8 mouse cellular contexts compared by ENCODE assay signal in genomic region chr4:135128841-135129520, GRCm38 (mm10). TPM values are rescaled to one million over a fixed set of nuclear protein-coding genes. Genes with fewer than 3 reads are reported as not detected.
A peak's percentile ranks its signal among the peaks of the same experiment; 100 is the strongest.
DNase-seq lines count a peak whose midpoint lies in the region; ATAC-seq and TF ChIP-seq lines count a peak whose summit lies in the region.

No protein-coding gene starts in this region.

- ATAC-seq in embryonic facial prominence, embryonic 11.5 days (replicated peaks; ENCODE audit: insufficient number of reproducible peaks, low FRiP score, low TSS enrichment, low read depth): no peak
- ATAC-seq in intestine, embryonic 14.5 days (replicated peaks; ENCODE audit: low FRiP score, low TSS enrichment, low read depth): no peak
- ATAC-seq in midbrain, embryonic 11.5 days (ENCODE audit: low FRiP score): peak; percentile 46; the same call in 1 of the 2 replicates

- DNase-seq in spleen, adult 2 months (ENCODE audit: low read depth in 1 of 2, low spot score in 2 of 2): peak in 1 of 2 experiments; percentile 43
- DNase-seq in spleen, adult 12 weeks (ENCODE audit: low spot score): no peak
- peak; percentile 61 for DNase-seq in embryonic facial prominence, embryonic 11.5 days (ENCODE audit: low spot score)
- DNase-seq in intestine, embryonic 14.5 days (ENCODE audit: low spot score): no peak
- DNase-seq in midbrain, embryonic 11.5 days (ENCODE audit: low spot score, missing footprints): peak; percentile 91
- peak; percentile 71 for DNase-seq in thymus, postnatal 14 days
- no peak for DNase-seq in gastrocnemius, adult 2 months
- DNase-seq in adrenal gland, adult 8-10 months: no peak

- no peak overlapping the region for H3K27ac ChIP-seq in spleen, adult 2 months (ENCODE audit: insufficient read depth, low read length)
- H3K27ac ChIP-seq in embryonic facial prominence, embryonic 11.5 days (replicated peaks; ENCODE audit: low read depth, low read length): no peak overlapping the region
- no peak overlapping the region for H3K27ac ChIP-seq in intestine, embryonic 14.5 days (ENCODE audit: low read depth)
- no peak overlapping the region for H3K27ac ChIP-seq in midbrain, embryonic 11.5 days (ENCODE audit: low read depth, low read length)
- no peak overlapping the region for H3K27ac ChIP-seq in gastrocnemius, adult 2 months

- intact Hi-C loops in gastrocnemius, adult 2 months (cut with DNase I): no loop called here

- no peak for TF ChIP-seq CTCF in spleen, adult 2 months (IDR thresholded peaks at IDR 0.05; ENCODE audit: extremely low read depth, insufficient read depth, insufficient read length, insufficient replicate concordance)
- no peak for TF ChIP-seq CTCF in gastrocnemius, adult 2 months (IDR thresholded peaks at IDR 0.05)

- peak overlapping the region; percentile 32 for H3K4me2 ChIP-seq in embryonic facial prominence, embryonic 11.5 days (ENCODE audit: low read depth, low read length)
- H3K4me2 ChIP-seq in intestine, embryonic 14.5 days (ENCODE audit: low read length): peak overlapping the region; percentile 41
- H3K4me2 ChIP-seq in midbrain, embryonic 11.5 days: peak overlapping the region; percentile 50

- H3K27me3 ChIP-seq in spleen, adult 2 months (ENCODE audit: control insufficient read depth, insufficient read depth, low read length): no peaks in the 10 kb centered on the region
- no peaks in the 10 kb centered on the region for H3K27me3 ChIP-seq in embryonic facial prominence, embryonic 11.5 days (ENCODE audit: control insufficient read depth, insufficient read depth, low read length)
- 0 out of 2 replicates have a peak, but pooled peaks cover 4% of the 10 kb centered on the region for H3K27me3 ChIP-seq in intestine, embryonic 14.5 days (replicated peaks; ENCODE audit: control insufficient read depth, insufficient read depth, low read length)
- H3K27me3 ChIP-seq in midbrain, embryonic 11.5 days (ENCODE audit: control insufficient read depth, insufficient read depth, low read length): peaks cover 4% of the 10 kb centered on the region

- no peak for TF ChIP-seq POLR2A in spleen, adult 2 months (IDR thresholded peaks at IDR 0.05; ENCODE audit: low read depth, low read length)

- peak overlapping the region; percentile 29 for H3K9ac ChIP-seq in embryonic facial prominence, embryonic 11.5 days (replicated peaks; ENCODE audit: low read length)
- no peak overlapping the region for H3K9ac ChIP-seq in intestine, embryonic 14.5 days (ENCODE audit: low read length)
- H3K9ac ChIP-seq in midbrain, embryonic 11.5 days (ENCODE audit: low read length): peak overlapping the region; percentile 44; the same call in 1 of the 2 replicates

- 7% methylated on average over 22 of the region's 22 CpGs for WGBS in spleen, adult 2 months
- WGBS in embryonic facial prominence, embryonic 11.5 days: 19% methylated on average over 22 of the region's 22 CpGs
- 15% methylated on average over 22 of the region's 22 CpGs for WGBS in intestine, embryonic 14.5 days
- 29% methylated on average over 22 of the region's 22 CpGs for WGBS in midbrain, embryonic 11.5 days

- H3K9me3 ChIP-seq in embryonic facial prominence, embryonic 11.5 days (replicated peaks; ENCODE audit: control insufficient read depth, low read length): no peaks in the 10 kb centered on the region
- no peaks in the 10 kb centered on the region for H3K9me3 ChIP-seq in intestine, embryonic 14.5 days (ENCODE audit: control insufficient read depth, low read length)
- H3K9me3 ChIP-seq in midbrain, embryonic 11.5 days (ENCODE audit: control insufficient read depth, low read length): no peaks in the 10 kb centered on the region

- peak overlapping the region; percentile 26; the same call in 1 of the 2 replicates for H3K4me3 ChIP-seq in spleen, adult 2 months (ENCODE audit: extremely low read depth, insufficient read depth, insufficient read length)
- peak overlapping the region; percentile 17; the same call in 1 of the 2 replicates for H3K4me3 ChIP-seq in embryonic facial prominence, embryonic 11.5 days (ENCODE audit: low read depth, low read length)
- peak overlapping the region; percentile 2; the same call in 1 of the 2 replicates for H3K4me3 ChIP-seq in intestine, embryonic 14.5 days (ENCODE audit: low read depth, low read length)
- H3K4me3 ChIP-seq in midbrain, embryonic 11.5 days (ENCODE audit: low read depth, low read length): peak overlapping the region; percentile 21; the same call in 1 of the 2 replicates
- H3K4me3 ChIP-seq in gastrocnemius, adult 2 months: no peak overlapping the region

- H3K4me1 ChIP-seq in spleen, adult 2 months (ENCODE audit: control insufficient read depth, insufficient read depth, insufficient read length): peaks cover 12% of the 10 kb centered on the region; the same call in 1 of the 2 replicates
- H3K4me1 ChIP-seq in embryonic facial prominence, embryonic 11.5 days (ENCODE audit: control insufficient read depth, insufficient read depth, low read length): no peaks in the 10 kb centered on the region
- H3K4me1 ChIP-seq in intestine, embryonic 14.5 days (replicated peaks; ENCODE audit: control insufficient read depth, insufficient read depth, low read length): peaks cover 4% of the 10 kb centered on the region; the same call in 1 of the 2 replicates
- 0 out of 2 replicates have a peak, but pooled peaks cover 2% of the 10 kb centered on the region for H3K4me1 ChIP-seq in midbrain, embryonic 11.5 days (ENCODE audit: control insufficient read depth, insufficient read depth, low read length)

- H3K36me3 ChIP-seq in spleen, adult 2 months (ENCODE audit: control insufficient read depth, insufficient read depth, low read length): no peaks in the 10 kb centered on the region
- H3K36me3 ChIP-seq in embryonic facial prominence, embryonic 11.5 days (replicated peaks; ENCODE audit: control insufficient read depth, insufficient read depth, low read depth, low read length): no peaks in the 10 kb centered on the region
- no peaks in the 10 kb centered on the region for H3K36me3 ChIP-seq in intestine, embryonic 14.5 days (ENCODE audit: control insufficient read depth, insufficient read depth, low read length)
- H3K36me3 ChIP-seq in midbrain, embryonic 11.5 days (ENCODE audit: control insufficient read depth, insufficient read depth, low read length): no peaks in the 10 kb centered on the region

RNA-seq across cellular contexts. Expression of gene Runx3, which starts 8.5 kb away (rescaled TPM):
- 33.7 and 38.5 TPM in 2 replicates for polyA plus RNA-seq in spleen, adult 2 months (2012; rRNA removed)
- polyA plus RNA-seq in embryonic facial prominence, embryonic 11.5 days (2014; fragmentation: Nextera tagmentation; extraction: Ambion mirVana): 0.48 and 0.86 TPM in 2 replicates
- polyA plus RNA-seq in intestine, embryonic 14.5 days (2014; fragmentation: Nextera tagmentation; extraction: Ambion mirVana): 0.19 and 0.20 TPM in 2 replicates
- polyA plus RNA-seq in midbrain, embryonic 11.5 days (2014; fragmentation: Nextera tagmentation; extraction: Ambion mirVana): 0.08 TPM in 1 of 2 replicates, not detected in the other
- under 1 TPM in 1 of 2 experiments, not detected in 1; 0.17 TPM for total RNA-seq in gastrocnemius, adult 2 months (2021)
- 1 to 10 TPM in 3 of 4 experiments, under 1 TPM in 1; 0.96 to 3.8 (median 2.1) TPM for total RNA-seq in adrenal gland, adult 8-10 months (2022)

Comparison
In these comparisons a context has a peak if more than half of its experiments do, and no peak if none do; other contexts are left out.
1. DNase-seq: peak in embryonic facial prominence, embryonic 11.5 days (single experiment), midbrain, embryonic 11.5 days (single experiment) and thymus, postnatal 14 days (single experiment); none in spleen, adult 12 weeks (single experiment), intestine, embryonic 14.5 days (single experiment), gastrocnemius, adult 2 months (single experiment) and adrenal gland, adult 8-10 months (single experiment).
2. RNA of gene Runx3, which starts 8.5 kb away (polyA plus RNA-seq): 33.7 to 38.5 TPM in spleen, adult 2 months; 0.48 to 0.86 TPM in embryonic facial prominence, embryonic 11.5 days, 0.19 to 0.20 TPM in intestine, embryonic 14.5 days and 0.08 TPM in midbrain, embryonic 11.5 days; every median in the first group is over 10 times any median in the second.
3. Peak in every context shown above with its lines, with median percentiles within 50 percentile points of each other: H3K4me2 ChIP-seq.